Mouse (Mus musculus) cerebellum, adult 11-12 months (tissue): ENCODE data around the gene Pik3r2.

ENCODE experiments used
- DNase-seq: peaks from one replicate; pipeline ENCODE4 v3.0.0; 2022

Gene Pik3r2

GRCm38 (mm10) chr8:70755661-70756475 is 20.6 kb downstream of the Pik3r2 start:
- DNase-seq = peak; percentile 65

- peak; percentile 90 for DNase-seq
These were observed 21.4 kb downstream of the Pik3r2 start for GRCm38 (mm10) chr8:70754871-70755660.

GRCm38 (mm10) chr8:70754043-70754870 is 22.3 kb downstream of the Pik3r2 start, which contains the start of gene Rab3a:
Gene Rab3a (plus strand): TSS chr8:70754679.
- peak; percentile 98 for DNase-seq

DNA sequence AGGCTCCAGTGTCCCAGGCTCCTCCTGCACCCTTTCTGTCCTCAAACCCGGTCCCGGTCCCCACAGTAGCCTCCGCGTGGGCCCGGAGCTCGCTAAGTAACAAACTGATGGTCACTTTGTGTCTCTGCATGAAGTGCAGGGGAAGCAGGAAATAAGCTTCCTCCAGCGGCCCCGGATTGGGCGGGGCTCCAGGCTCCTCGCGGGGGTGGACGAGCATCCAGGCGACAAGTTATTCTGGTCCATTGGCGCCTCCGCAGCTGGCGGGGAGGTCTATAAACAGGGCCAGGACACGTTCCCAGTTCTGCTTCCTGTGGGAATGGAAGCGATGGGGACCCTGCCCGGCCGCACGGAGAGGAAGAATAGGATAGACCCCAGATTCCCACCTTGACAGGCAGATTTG is 23.4 kb downstream of the Pik3r2 start:
- DNase-seq = peak; percentile 67

DNA sequence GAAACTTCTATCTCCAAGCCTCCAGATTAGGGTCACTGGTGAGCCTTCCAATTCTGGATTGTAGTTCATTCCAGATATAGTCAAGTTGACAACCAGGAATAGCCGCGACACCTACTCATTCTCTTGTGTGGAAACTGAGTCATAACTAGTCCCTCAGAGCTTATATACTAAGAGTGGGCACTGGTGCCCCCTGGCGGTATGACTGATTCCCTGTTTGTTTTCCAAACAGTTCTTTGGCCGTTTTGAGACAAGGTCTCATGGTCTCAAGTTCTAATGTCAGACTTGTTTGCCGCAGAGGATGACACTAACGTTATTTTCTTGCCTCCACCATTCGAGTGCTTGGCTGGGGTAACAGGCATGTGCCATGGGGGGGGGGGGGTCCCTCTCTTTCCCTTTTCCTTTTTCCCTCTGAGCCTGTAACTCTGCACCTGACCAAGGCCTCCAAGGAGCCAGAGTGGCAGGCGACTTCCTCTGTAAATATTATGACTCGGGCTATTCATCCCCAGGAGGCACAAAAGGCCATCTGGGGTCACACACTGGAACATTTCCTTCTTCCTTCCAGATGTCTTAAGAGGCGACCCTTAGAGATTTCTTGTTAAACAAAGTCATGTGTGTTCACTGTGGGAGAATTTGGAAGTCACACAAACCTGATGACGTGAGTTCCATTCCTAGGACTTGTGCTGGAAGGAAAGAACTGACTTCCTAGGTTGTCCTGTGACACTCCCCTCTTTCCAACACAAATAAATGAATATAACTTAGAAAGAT is 24.3 kb downstream of the Pik3r2 start:
- peak; percentile 62 for DNase-seq

DNA sequence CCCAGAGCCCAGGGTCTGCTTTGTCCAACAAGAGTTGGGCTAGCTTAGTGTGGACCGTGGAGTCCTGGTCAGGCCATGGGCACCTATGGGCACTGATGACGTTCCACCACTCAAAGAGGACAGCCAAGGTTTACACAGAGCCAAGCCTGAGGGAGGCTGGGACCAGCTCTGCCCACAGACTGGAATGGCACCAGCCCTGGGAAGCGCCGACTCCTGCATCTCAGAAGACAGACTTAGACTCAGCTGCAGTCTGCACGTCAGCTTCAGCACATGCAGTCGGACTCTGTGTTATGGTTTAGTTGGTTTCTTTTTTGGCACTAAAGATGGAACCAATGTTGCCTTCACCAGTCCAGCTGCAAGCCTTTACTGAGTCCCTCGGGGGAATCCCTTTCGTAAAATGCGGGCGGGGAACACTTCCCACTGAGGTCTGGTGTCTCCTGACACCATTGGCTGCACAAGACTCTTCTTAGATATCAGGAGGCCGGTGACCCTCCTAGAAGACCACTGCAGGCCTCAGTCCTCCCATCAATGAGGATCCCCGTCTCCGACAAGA is 26.3 kb downstream of the Pik3r2 start:
- DNase-seq = peak; percentile 18

- peak; percentile 16 for DNase-seq
These were observed 27.3 kb downstream of the Pik3r2 start for GRCm38 (mm10) chr8:70749097-70749674.

- no peak for DNase-seq
These were observed 28.0 kb downstream of the Pik3r2 start for GRCm38 (mm10) chr8:70748246-70749096.

DNA sequence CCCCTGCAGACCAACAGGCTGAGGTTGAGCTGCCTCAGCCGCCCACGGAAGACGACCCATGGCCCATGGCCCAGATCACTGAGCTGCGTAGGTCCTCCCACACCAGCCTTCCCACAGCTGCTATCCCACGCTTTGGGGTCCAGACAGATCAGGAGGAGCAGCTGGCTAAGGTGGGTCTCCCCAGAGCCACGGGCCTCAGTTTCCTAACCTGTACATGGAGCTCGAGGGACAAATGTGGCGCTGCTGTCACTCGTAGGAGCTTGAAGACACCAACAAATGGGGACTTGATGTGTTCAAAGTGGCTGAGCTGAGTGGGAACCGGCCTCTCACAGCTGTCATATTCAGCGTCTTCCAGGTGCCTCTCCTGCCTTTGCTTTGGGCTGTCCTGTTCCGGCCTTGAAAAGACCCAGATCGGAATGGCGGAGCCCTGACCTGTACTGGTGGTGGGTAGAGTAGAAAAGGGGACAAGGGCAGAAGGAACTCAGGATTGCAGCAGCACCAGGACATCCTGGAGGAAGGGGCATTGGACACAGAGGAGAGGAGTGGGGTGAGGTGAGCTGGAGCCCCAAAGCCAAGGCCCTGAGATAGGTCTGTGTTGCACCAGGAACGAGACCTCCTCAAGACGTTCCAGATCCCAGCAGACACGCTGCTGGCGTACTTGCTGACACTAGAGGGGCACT is 29.2 kb downstream of the Pik3r2 start:
- no peak for DNase-seq

GRCm38 (mm10) chr8:70746676-70747075 is 29.8 kb downstream of the Pik3r2 start:
- no peak for DNase-seq

GRCm38 (mm10) chr8:70745691-70746220 is 30.8 kb downstream of the Pik3r2 start:
- DNase-seq = peak; percentile 13

- DNase-seq = peak; percentile 12
These were observed 31.7 kb downstream of the Pik3r2 start for GRCm38 (mm10) chr8:70744806-70745205.

GRCm38 (mm10) chr8:70743656-70744590 is 32.6 kb downstream of the Pik3r2 start:
- peak; percentile 30 for DNase-seq

- no peak for DNase-seq
These were observed 33.4 kb downstream of the Pik3r2 start for GRCm38 (mm10) chr8:70742981-70743655.

DNA sequence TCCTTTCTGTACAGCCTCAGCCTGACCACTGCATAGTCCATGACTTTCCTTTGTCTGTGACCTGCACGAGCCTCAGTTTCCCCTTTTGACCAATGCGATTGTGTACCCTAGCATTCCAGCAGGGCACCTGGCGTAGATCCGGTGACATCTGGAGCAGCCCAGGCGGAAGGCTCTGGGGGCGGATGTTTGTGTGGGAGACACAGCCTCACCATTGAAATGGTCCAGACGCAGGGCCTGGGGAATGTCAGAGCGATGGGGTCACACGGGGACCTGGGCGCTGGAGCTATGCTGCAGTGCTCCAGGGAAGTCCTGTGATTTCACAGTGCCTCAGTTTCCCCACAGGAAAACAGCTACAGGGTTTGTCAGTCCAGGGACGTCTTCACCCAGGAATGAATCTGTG is 34.3 kb downstream of the Pik3r2 start:
- no peak for DNase-seq

- no peak for DNase-seq
These were observed 34.9 kb downstream of the Pik3r2 start for GRCm38 (mm10) chr8:70741661-70742060.

DNA sequence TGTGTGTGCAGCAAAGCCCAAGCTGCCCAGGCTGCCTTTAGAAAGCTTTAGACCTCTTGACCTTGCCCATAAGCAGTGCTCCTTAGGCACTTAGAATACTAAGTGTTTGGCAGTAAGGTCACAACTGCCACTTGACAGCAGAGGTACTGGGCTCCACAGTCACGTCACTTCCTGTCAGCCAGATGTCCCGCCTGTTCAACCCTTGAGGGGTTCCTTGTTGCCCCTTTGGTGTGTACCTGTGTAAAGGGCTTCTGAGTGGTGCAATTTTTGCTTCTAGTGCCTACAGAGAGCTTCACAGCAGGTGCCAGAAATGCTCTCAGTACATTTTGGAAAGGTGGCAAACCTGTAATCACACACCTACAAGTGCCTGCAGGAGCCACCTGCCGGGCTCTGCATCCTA is 38.3 kb downstream of the Pik3r2 start:
- DNase-seq = no peak

GRCm38 (mm10) chr8:70737705-70738104 is 38.8 kb downstream of the Pik3r2 start:
- DNase-seq = no peak
